Mouse (Mus musculus): ENCODE results near the gene Ror2.

Gene Ror2

DNA sequence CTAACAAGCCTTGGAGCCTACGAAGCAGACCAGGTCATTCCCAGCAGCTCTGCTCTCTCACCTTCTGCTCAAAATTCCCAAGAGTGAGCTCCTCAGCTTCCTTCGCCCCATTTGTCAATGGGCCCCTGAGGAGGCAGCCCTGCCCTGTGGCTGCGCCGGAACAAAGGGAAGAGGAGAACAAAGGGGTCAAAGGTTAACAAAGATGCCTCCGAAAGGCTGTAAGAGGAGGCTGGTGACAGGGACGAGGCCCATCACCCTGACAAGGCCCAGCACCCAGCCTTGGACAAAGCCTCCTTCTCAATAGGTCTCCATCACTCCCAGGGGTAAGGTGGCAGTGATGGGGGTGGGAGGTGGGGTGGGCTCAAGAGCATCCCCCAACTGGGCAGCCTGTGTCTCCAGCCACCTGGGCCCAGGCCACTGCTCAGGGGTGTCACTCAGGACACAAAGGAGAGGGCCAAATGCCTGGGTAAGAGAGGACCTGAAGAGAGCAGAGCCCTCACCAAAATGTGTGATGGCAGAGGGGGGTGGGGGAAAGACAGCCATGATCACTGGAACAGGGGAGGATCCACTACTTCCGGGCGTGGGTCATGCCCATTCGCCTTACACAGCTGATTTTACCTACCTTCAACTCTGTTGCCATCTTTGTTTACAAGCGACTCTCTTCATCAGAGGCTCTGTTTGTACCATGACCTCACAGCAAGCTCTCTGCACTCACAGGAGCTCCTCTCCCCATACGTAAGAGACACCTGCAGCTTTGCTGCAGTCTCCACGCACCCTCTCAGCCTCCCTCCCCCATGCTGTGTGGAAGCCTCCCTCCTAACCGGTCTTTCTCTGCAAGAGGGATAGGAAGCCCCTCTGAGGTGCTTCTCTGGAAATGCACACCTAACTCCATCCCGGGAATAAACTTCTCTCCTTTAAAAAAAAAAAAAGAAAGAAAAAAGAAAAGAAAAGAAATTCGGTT, 51.8 kb downstream of the Ror2 start:
- no peak for DNase-seq (ENCODE audit: low spot score)

- DNase-seq (ENCODE audit: low spot score) = no peak
Measured at GRCm38 (mm10) chr13:53233381-53233780, 52.5 kb downstream of the Ror2 start.

- DNase-seq (ENCODE audit: low spot score) = no peak
Measured at GRCm38 (mm10) chr13:53232419-53232818, 53.5 kb downstream of the Ror2 start.

GRCm38 (mm10) chr13:53230446-53231161, 55.3 kb downstream of the Ror2 start:
- DNase-seq (ENCODE audit: low spot score) = peak; percentile 44

DNA sequence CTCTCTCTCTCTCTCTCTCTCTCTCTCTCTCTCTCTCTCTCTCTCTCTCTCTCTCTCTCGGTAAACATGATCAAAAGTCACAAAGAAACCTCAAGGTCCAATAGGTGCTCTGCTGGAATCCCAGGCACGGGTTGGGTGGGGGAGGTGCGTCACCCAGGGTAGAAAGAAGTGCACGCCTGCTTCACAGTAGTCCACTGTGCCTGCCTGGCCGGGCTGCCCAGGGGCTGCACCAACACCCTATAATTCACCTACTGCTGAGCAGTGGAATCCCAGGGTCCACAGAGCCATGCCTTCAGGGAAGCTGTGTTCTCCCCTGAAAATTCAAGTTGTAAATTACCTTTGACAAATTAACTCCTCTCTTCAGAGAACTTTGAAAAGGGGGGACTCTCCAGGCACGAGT, 58.9 kb downstream of the Ror2 start:
- DNase-seq (ENCODE audit: low spot score) = no peak

GRCm38 (mm10) chr13:53226461-53226860, 59.5 kb downstream of the Ror2 start:
- no peak for DNase-seq (ENCODE audit: low spot score)

- DNase-seq (ENCODE audit: low spot score) = no peak
Measured at GRCm38 (mm10) chr13:53225925-53226324, 60.0 kb downstream of the Ror2 start.

- DNase-seq (ENCODE audit: low spot score) = no peak
Measured at GRCm38 (mm10) chr13:53221176-53221575, 64.7 kb downstream of the Ror2 start.

- DNase-seq (ENCODE audit: low spot score) = no peak
Measured at GRCm38 (mm10) chr13:53219889-53220288, 66.0 kb downstream of the Ror2 start.

GRCm38 (mm10) chr13:53219391-53219790, 66.5 kb downstream of the Ror2 start:
- DNase-seq (ENCODE audit: low spot score) = no peak

- no peak for DNase-seq (ENCODE audit: low spot score)
Measured at GRCm38 (mm10) chr13:53217396-53217975, 68.4 kb downstream of the Ror2 start.

DNA sequence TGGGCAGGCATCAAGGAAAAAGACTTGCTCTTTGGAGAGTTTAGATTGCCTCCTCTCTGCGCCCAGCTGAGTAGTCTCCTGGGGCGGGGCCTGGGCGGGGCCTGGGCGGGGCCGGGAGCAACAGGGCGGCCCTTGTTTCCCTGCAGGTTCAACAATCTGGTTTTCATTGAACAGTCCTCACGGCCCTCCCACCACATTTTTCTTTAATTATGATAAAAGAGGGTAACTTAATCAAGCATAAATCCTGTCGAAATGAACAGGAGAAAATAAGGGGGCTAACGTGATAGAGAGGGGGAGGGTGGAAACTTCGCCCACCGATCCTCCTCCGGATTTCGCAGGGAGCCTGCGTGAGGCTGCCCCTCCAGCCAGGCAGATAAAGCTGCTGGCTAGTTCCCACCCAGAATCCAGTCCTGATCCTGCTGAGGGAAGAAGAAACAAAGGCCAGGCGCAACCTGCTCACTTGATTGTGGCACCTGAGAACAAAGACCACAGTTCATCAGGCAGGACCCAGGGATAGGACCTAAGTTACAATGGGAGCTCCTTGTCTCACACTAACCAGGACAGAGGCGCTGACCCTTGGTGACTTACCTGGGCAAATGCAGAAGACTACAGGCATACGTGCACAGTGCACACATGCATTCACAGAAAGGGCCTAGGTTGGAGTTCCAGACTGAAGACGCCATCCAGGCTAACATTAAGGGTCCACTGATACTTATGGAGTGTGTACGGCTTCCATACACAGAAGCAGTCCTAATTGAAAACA, 73.8 kb downstream of the Ror2 start:
- DNase-seq (ENCODE audit: low spot score) = no peak

DNA sequence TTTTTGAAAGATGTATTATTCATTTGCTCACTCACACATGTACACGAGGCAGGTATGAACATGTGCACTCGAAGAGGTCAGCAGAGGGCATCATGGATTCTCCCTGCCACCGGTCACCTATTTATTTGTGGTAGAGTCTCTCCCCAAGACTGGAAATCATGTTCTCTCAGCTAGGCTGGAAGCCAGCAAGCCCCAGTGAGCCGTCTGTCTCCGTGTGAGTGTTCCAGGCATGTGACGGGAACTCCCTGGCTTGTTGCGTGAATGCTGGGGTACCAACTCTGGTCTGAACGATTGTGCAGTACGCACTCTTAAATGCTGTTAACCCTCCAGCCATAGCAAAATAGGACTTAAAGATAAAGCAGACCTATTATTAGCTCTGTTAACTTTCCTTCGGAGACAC, 77.4 kb downstream of the Ror2 start:
- DNase-seq (ENCODE audit: low spot score) = no peak

- no peak for DNase-seq (ENCODE audit: low spot score)
Measured at GRCm38 (mm10) chr13:53205128-53205911, 80.6 kb downstream of the Ror2 start.

GRCm38 (mm10) chr13:53202439-53202830, 83.5 kb downstream of the Ror2 start:
- DNase-seq (ENCODE audit: low spot score) = no peak

GRCm38 (mm10) chr13:53201628-53202438, 84.1 kb downstream of the Ror2 start:
- peak; percentile 38 for DNase-seq (ENCODE audit: low spot score)

GRCm38 (mm10) chr13:53200121-53200520, 85.8 kb downstream of the Ror2 start:
- DNase-seq (ENCODE audit: low spot score) = no peak

GRCm38 (mm10) chr13:53199262-53199661, 86.7 kb downstream of the Ror2 start:
- DNase-seq (ENCODE audit: low spot score) = no peak

DNA sequence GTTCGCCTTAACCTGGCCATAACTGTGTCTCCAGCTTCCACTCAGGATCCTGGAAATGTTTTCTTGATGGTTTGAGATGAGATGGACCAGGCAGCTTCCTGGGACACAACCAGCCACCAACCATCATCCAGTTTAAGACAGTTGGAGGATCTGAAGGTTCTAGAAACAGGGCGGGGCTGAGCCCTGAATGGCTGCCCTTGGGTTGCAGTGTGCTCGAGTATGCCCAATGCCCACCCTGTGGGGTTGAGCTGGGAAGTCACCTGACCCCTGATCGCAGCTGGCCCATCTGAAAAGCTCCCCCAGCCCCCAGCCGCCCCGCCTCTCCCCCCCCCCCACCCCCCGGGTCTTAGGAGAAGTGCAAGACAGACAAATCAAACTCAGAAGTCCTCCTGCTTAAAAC, 89.2 kb downstream of the Ror2 start:
- no peak for DNase-seq (ENCODE audit: low spot score)

- no peak for DNase-seq (ENCODE audit: low spot score)
Measured at GRCm38 (mm10) chr13:53195951-53196677, 89.8 kb downstream of the Ror2 start.
